Mouse (Mus musculus) thymus, adult 2 months (tissue): ENCODE data around the gene Six3. TPM values are rescaled to one million over a fixed set of nuclear protein-coding genes. Genes with fewer than 3 reads are reported as not detected.

Experiments
- DNase-seq: peaks from one replicate; pipeline ENCODE4 v3.0.0; 2021
- H3K27ac ChIP-seq: fragments of 200-500 bp; 2 replicates; pipeline ENCODE4 v1.5.1; 2012; ENCODE audit warnings: low read length, control low read depth; ENCODE audit not compliant: control insufficient read depth, insufficient read depth
- H3K27me3 ChIP-seq: fragments of 200-500 bp; 2 replicates; pipeline ENCODE4 v1.6.1; 2012; ENCODE audit warnings: mild to moderate bottlenecking, low read length, moderate library complexity, mixed read lengths; ENCODE audit not compliant: control insufficient read depth, insufficient read depth
- H3K36me3 ChIP-seq: fragments of 200-500 bp; 2 replicates; pipeline ENCODE4 v1.6.1; 2012; ENCODE audit warnings: mild to moderate bottlenecking, low read length, moderate library complexity; ENCODE audit not compliant: control insufficient read depth, insufficient read depth
- H3K4me1 ChIP-seq: fragments of 200-500 bp; replicated peaks from 2 replicates; pipeline ENCODE4 v1.6.1; 2012; ENCODE audit warnings: low read length; ENCODE audit not compliant: control insufficient read depth, insufficient read depth
- H3K4me3 ChIP-seq: fragments of 200-500 bp; 2 replicates; pipeline ENCODE4 v1.5.1; 2012; ENCODE audit warnings: mild to moderate bottlenecking, low read length, control low read depth, moderate library complexity; ENCODE audit not compliant: control insufficient read depth, insufficient read depth
- CTCF ChIP-seq: fragments of 200-500 bp; IDR thresholded peaks from 2 replicates; pipeline ENCODE4 v1.5.1; 2012; ENCODE audit warnings: mild to moderate bottlenecking, control low read depth, low read length, moderate library complexity, borderline replicate concordance; ENCODE audit not compliant: control insufficient read depth, poor library complexity, insufficient read depth; ENCODE audit errors: extremely low read depth
- POLR2A ChIP-seq: fragments of 200-500 bp; IDR thresholded peaks from 2 replicates; pipeline ENCODE4 v1.6.1; 2012; ENCODE audit warnings: mild to moderate bottlenecking, low read length, control low read depth, moderate library complexity; ENCODE audit not compliant: control insufficient read depth, poor library complexity, insufficient read depth; ENCODE audit errors: extremely low read depth
- WGBS: fragments of 180-500 bp; shearing (Covaris S2); methylation state at CpG from one replicate; pipeline ENCODE4 v1.1.7; 2018; 5-methylcytosine and 5-hydroxymethylcytosine counted together
- polyA plus RNA-seq: library from polyadenylated mRNA; depleted of rRNA; stranded (reverse); fragments of >200 nt; gene quantifications from 2 replicates; pipeline ENCODE4 v1.2.3, GENCODE M21; 2012

Six3 gene
- polyA plus RNA-seq, 1 experiment = 0.08 TPM

- no peak for DNase-seq
- Histone ChIP-seq H3K27me3 (peaks cover 16% of the 10 kb centered on the region), H3K4me1 (no peaks in the 10 kb centered on the region), H3K4me3 (no peak overlapping the region), H3K36me3 (no peaks in the 10 kb centered on the region), H3K27ac (no peak overlapping the region)
- no peak for TF ChIP-seq CTCF
- TF ChIP-seq POLR2A = no peak
- WGBS = 3% methylated on average over 51 of the region's 54 CpGs
Measured at GRCm38 (mm10) chr17:85620680-85621504, 7.5 kb downstream of the Six3 start.

DNA sequence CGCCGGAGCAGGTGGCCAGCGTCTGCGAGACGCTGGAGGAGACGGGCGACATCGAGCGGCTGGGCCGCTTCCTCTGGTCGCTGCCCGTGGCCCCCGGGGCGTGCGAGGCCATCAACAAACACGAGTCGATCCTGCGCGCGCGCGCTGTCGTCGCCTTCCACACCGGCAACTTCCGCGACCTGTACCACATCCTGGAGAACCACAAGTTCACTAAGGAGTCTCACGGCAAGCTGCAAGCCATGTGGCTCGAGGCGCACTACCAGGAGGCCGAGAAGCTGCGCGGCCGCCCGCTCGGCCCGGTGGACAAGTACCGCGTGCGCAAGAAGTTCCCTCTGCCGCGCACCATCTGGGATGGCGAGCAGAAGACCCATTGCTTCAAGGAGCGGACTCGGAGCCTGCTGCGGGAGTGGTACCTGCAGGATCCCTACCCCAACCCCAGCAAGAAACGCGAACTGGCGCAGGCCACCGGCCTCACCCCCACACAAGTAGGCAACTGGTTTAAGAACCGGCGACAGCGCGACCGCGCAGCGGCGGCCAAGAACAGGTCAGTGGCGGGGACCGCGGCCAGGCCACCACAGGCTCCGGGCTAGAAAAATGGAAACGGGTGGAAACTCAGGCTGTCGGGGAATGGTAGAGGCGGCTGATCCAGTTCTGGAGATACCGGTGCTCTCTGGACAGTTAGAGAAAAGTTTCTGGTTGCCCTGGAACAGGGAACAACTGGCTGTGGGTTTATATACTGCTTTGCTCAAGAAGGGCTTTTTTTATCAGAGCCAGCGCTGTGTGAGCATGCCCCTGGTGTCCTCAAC lies 8.3 kb downstream of the Six3 start:
- Histone ChIP-seq H3K36me3 (no peaks in the 10 kb centered on the region), H3K4me1 (no peaks in the 10 kb centered on the region), H3K27me3 (peaks cover 21% of the 10 kb centered on the region), H3K4me3 (no peak overlapping the region), H3K27ac (no peak overlapping the region)
- 3% methylated on average over 67 of the region's 67 CpGs for WGBS
- no peak for DNase-seq
- TF ChIP-seq POLR2A = no peak
- TF ChIP-seq CTCF = no peak

DNA sequence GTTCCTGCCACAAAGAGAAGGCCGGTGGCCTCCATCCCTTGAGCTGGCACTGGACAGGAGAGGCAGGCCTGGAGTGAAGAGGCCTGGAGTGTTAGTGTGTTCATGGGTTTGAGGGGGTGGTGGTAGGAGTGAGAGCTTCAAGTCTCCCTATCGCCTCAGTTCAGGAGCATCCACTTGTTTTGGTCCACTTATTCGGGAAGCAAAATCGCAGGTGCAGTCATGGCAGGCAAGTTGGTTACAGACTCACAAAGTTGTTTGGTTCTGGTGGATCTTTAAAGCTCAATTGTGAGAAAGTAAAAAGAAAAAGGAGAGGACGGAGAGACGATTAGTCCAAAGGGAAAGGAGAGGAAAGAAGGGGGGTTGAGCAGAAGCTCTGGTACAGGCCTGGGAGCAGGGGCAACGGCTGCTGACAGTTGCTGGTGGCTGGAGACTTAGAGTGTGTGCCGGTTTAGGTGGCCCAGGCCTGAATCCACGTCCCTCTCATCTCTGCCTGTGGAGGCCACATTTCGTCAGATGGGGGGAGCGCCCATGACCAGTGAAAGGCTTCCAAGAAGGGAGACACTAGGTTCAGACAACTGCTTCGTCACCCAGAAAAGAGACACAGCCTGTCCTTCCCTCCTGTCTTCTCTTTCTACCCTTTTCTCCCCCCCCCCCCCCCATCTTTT lies 9.2 kb downstream of the Six3 start:
- Histone ChIP-seq H3K27me3 (peaks cover 21% of the 10 kb centered on the region), H3K4me3 (no peak overlapping the region), H3K27ac (no peak overlapping the region), H3K4me1 (no peaks in the 10 kb centered on the region), H3K36me3 (no peaks in the 10 kb centered on the region)
- WGBS = 28% methylated on average over 12 of the region's 12 CpGs
- DNase-seq = no peak
- TF ChIP-seq CTCF (no peak), POLR2A (no peak)

DNA sequence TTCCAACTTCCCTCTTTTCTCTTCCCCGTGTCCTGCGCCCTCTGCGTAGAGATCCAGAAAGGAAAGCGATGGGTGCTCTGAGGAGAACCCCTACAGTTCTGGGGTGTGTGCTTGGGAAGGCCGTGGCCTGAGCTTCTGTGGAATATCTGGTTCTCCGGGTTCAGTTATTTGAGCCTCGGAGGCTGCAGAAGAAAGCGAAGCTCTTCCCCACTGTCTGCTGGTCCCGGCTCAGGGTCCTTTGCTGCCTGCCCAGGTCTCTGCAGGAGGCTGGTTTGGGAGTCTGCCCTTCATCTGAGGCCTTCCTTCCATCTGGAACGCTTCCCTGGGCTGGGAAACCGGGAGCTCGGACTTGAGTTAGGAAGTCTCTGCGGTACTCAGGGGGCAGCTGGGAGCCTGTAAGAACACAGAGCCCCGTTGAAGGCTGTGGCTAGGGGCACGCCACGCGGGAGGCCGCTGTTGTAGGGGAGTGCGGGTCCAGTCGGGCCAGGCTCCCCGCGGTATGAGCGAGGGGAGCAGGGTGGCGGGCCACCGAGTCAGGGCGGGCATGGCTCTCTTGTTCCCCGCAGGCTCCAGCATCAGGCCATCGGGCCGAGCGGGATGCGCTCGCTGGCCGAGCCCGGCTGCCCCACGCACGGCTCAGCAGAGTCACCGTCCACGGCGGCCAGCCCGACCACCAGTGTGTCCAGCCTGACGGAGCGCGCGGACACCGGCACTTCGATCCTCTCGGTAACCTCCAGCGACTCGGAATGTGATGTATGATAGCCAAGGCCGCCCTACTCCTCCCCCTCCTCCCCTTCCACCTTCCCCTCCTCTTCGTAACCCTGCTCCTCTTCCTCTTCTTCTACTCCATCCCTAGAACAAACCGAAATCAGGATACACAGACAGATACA lies 10.0 kb downstream of the Six3 start:
- no peak for TF ChIP-seq CTCF
- no peak for TF ChIP-seq POLR2A
- WGBS = 8% methylated on average over 52 of the region's 52 CpGs
- Histone ChIP-seq H3K4me3 (no peak overlapping the region), H3K36me3 (no peaks in the 10 kb centered on the region), H3K27me3 (peaks cover 21% of the 10 kb centered on the region), H3K4me1 (no peaks in the 10 kb centered on the region), H3K27ac (no peak overlapping the region)
- no peak for DNase-seq

GRCm38 (mm10) chr17:85624051-85624420 lies 10.6 kb downstream of the Six3 start:
- Histone ChIP-seq H3K27me3 (peaks cover 21% of the 10 kb centered on the region), H3K4me1 (no peaks in the 10 kb centered on the region), H3K36me3 (no peaks in the 10 kb centered on the region), H3K4me3 (no peak overlapping the region), H3K27ac (no peak overlapping the region)
- no peak for TF ChIP-seq POLR2A
- no peak for TF ChIP-seq CTCF
- DNase-seq = no peak
- 13% methylated on average over 13 of the region's 13 CpGs for WGBS
